Mouse (Mus musculus) v-Abl transformed pro-B cells (cell line): ENCODE measurements around the gene Odf2.

Source experiments
- in situ Hi-C, 2 experiments: fragments of 400-800 bp; cut with MboI; formaldehyde crosslinking; loops; one replicate each; pipeline ENCODE4 v1.15.1; 2025; ENCODE audit not compliant: unreplicated experiment in 2 of 2

Gene Odf2

GRCm38 (mm10) chr2:29889066-29889944, at the start of gene Odf2:
Gene Odf2, plus strand, starts transcription at chr2:29889221.
- in situ Hi-C loops = no loop called here

GRCm38 (mm10) chr2:29839460-29839859, 49.6 kb upstream of the Odf2 start:
- in situ Hi-C loops = no loop called here

GRCm38 (mm10) chr2:29843231-29844105, 45.6 kb upstream of the Odf2 start:
- in situ Hi-C loops = no loop called here

GRCm38 (mm10) chr2:29844115-29844514, 44.9 kb upstream of the Odf2 start:
- in situ Hi-C loops = no loop called here

GRCm38 (mm10) chr2:29844661-29845060, 44.4 kb upstream of the Odf2 start:
- in situ Hi-C loops = no loop called here

GRCm38 (mm10) chr2:29845636-29846035, 43.4 kb upstream of the Odf2 start:
- in situ Hi-C loops = no loop called here

GRCm38 (mm10) chr2:29846061-29846853, 42.8 kb upstream of the Odf2 start:
- in situ Hi-C loops = no loop called here

- in situ Hi-C loops = no loop called here
Observed at GRCm38 (mm10) chr2:29846911-29847310, 42.1 kb upstream of the Odf2 start.

- in situ Hi-C loops = no loop called here
Observed at GRCm38 (mm10) chr2:29849041-29849440, 40.0 kb upstream of the Odf2 start.

- in situ Hi-C loops = no loop called here
Observed at GRCm38 (mm10) chr2:29849841-29850480, 39.1 kb upstream of the Odf2 start.

GRCm38 (mm10) chr2:29852957-29853485, 36.0 kb upstream of the Odf2 start:
- in situ Hi-C loops = no loop called here

GRCm38 (mm10) chr2:29853736-29854135, 35.3 kb upstream of the Odf2 start:
- in situ Hi-C loops = no loop called here

- in situ Hi-C loops = loop anchor here (5.0 kb wide), 2 partner anchors 38 to 88 kb away; no protein-coding TSS in a partner anchor
Observed at GRCm38 (mm10) chr2:29855585-29856210, 33.3 kb upstream of the Odf2 start.

- in situ Hi-C loops = loop anchor here (5.0 kb wide), 2 partner anchors 39 to 89 kb away; no protein-coding TSS in a partner anchor
Observed at GRCm38 (mm10) chr2:29856451-29857260, 32.4 kb upstream of the Odf2 start.

- in situ Hi-C loops = loop anchor here (5.0 kb wide), 2 partner anchors 40 to 90 kb away; no protein-coding TSS in a partner anchor
Observed at GRCm38 (mm10) chr2:29857341-29857740, 31.7 kb upstream of the Odf2 start.

GRCm38 (mm10) chr2:29857967-29858366, 31.1 kb upstream of the Odf2 start:
- in situ Hi-C loops = loop anchor here (5.0 kb wide), 2 partner anchors 41 to 91 kb away; no protein-coding TSS in a partner anchor

GRCm38 (mm10) chr2:29858748-29859473, 30.1 kb upstream of the Odf2 start:
- in situ Hi-C loops = loop anchor here (5.0 kb wide), 2 partner anchors 42 to 92 kb away; no protein-coding TSS in a partner anchor
